Mouse (Mus musculus) liver, adult 2 months (tissue): ENCODE results near the gene 4933416C03Rik. TPM values are rescaled to one million over a fixed set of nuclear protein-coding genes. Genes with fewer than 3 reads are reported as not detected.

ENCODE experiments used
- DNase-seq: peaks from one replicate; pipeline ENCODE4 v3.0.0-alpha.2; 2011; ENCODE audit warnings: low read depth, low spot score; ENCODE audit errors: extremely low read depth
- H3K27ac ChIP-seq: fragments of 200-500 bp; replicated peaks from 2 replicates; pipeline ENCODE4 v1.5.1; 2012; ENCODE audit warnings: low read depth, mild to moderate bottlenecking, control low read depth, inconsistent platforms, low read length; ENCODE audit not compliant: insufficient read depth
- H3K27me3 ChIP-seq: fragments of 200-500 bp; 2 replicates; pipeline ENCODE4 v1.6.1; 2012; ENCODE audit warnings: mild to moderate bottlenecking, moderate library complexity, low read length, inconsistent platforms; ENCODE audit not compliant: control insufficient read depth, insufficient read depth
- H3K36me3 ChIP-seq: fragments of 200-500 bp; 2 replicates; pipeline ENCODE4 v1.6.1; 2012; ENCODE audit warnings: low read length, inconsistent platforms; ENCODE audit not compliant: control insufficient read depth, insufficient read depth
- H3K4me1 ChIP-seq: fragments of 200-500 bp; 2 replicates; pipeline ENCODE4 v1.6.1; 2011; ENCODE audit warnings: low read length; ENCODE audit not compliant: control insufficient read depth, insufficient read depth
- H3K4me3 ChIP-seq: fragments of 200-500 bp; 2 replicates; pipeline ENCODE4 v1.5.1; 2011; ENCODE audit warnings: low read depth, mild to moderate bottlenecking, control low read depth, low read length, moderate library complexity; ENCODE audit not compliant: insufficient read depth
- H3K79me2 ChIP-seq: fragments of 200-500 bp; 2 replicates; pipeline ENCODE4 v1.6.1; 2012; ENCODE audit warnings: inconsistent platforms, mild to moderate bottlenecking, low read length, moderate library complexity; ENCODE audit not compliant: control insufficient read depth, insufficient read depth
- H3K9ac ChIP-seq: fragments of 200-500 bp; 2 replicates; pipeline ENCODE4 v1.6.1; 2012; ENCODE audit warnings: low read depth, mild to moderate bottlenecking, control low read depth, inconsistent platforms, low read length
- CTCF ChIP-seq: fragments of 200-500 bp; IDR thresholded peaks from 2 replicates; pipeline ENCODE4 v1.5.1; 2011; ENCODE audit warnings: low read depth, low read length, control low read depth
- POLR2A ChIP-seq: fragments of 200-500 bp; IDR thresholded peaks from 2 replicates; pipeline ENCODE4 v1.6.1; 2011; ENCODE audit warnings: low read length, control low read depth; ENCODE audit not compliant: insufficient read depth; ENCODE audit errors: extremely low read depth
- WGBS: fragments of 180-500 bp; shearing (Covaris S2); methylation state at CpG from one replicate; pipeline ENCODE4 v1.1.7; 2018; 5-methylcytosine and 5-hydroxymethylcytosine counted together
- polyA plus RNA-seq: library from polyadenylated mRNA; depleted of rRNA; stranded (reverse); fragments of >200 nt; gene quantifications from 2 replicates; pipeline ENCODE4 v1.2.3, GENCODE M21; 2012; rRNA removed
- total RNA-seq: library from RNA; depleted of rRNA; stranded (reverse); fragments of >200 nt; gene quantifications from 2 replicates; pipeline ENCODE4 v1.2.3, GENCODE M21; 2014; rRNA removed

The 4933416C03Rik gene
- total and polyA plus RNA-seq, 2 experiments, result not detected

GRCm38 (mm10) chr10:116078636-116079035 lies 35.1 kb downstream of the 4933416C03Rik start:
- H3K27me3 ChIP-seq, result no peaks in the 10 kb centered on the region
- no peaks in the 10 kb centered on the region for H3K36me3 ChIP-seq
- H3K27ac ChIP-seq, result no peak overlapping the region
- H3K4me1 ChIP-seq, result peaks cover 2% of the 10 kb centered on the region
- no peaks in the 10 kb centered on the region for H3K79me2 ChIP-seq
- WGBS, result 18% methylated on average over 5 of the region's 5 CpGs
- peak; percentile 52 for DNase-seq
- no peak overlapping the region for H3K4me3 ChIP-seq
- no peak overlapping the region for H3K9ac ChIP-seq
- TF ChIP-seq POLR2A (no peak), CTCF (no peak)

- Histone ChIP-seq H3K27ac (no peak overlapping the region), H3K79me2 (no peaks in the 10 kb centered on the region), H3K9ac (no peak overlapping the region), H3K4me1 (peaks cover 2% of the 10 kb centered on the region), H3K36me3 (no peaks in the 10 kb centered on the region), H3K27me3 (no peaks in the 10 kb centered on the region), H3K4me3 (no peak overlapping the region)
- DNase-seq, result no peak
- TF ChIP-seq POLR2A, result no peak
- TF ChIP-seq CTCF, result no peak
- WGBS, result 80% methylated on average over 5 of the region's 5 CpGs
These were observed 37.8 kb downstream of the 4933416C03Rik start for GRCm38 (mm10) chr10:116075954-116076353.

Other genes starting within 250 kb of the 4933416C03Rik start
- 0.09 TPM in 1 of 2 replicates, not detected in the other for gene Ptprr, start 95.7 kb downstream of the 4933416C03Rik start, total RNA-seq
- not detected in 2 replicates for gene Ptprr, start 95.7 kb downstream of the 4933416C03Rik start, polyA plus RNA-seq
- gene Ptprb, start 161.6 kb upstream of the 4933416C03Rik start, total RNA-seq, result 39.8 and 44.2 TPM in 2 replicates
- 5.1 and 5.9 TPM in 2 replicates for gene Ptprb, start 161.6 kb upstream of the 4933416C03Rik start, polyA plus RNA-seq